Comparison of ENCODE assay signal across 8 mouse cellular contexts in genomic region chrX:94724972-94725569, GRCm38 (mm10). TPM values are rescaled to one million over a fixed set of nuclear protein-coding genes. Genes with fewer than 3 reads are reported as not detected.
DNase-seq lines count a peak whose midpoint lies in the region; ATAC-seq and TF ChIP-seq lines count a peak whose summit lies in the region.
"Not testable (repeated sequence)": the region's sequence is repeated elsewhere in the genome, so short reads cannot be mapped to it uniquely, and the experiment has no call there.

No protein-coding gene starts in this region.

- not testable (repeated sequence) for H3K9ac ChIP-seq in embryonic facial prominence, embryonic 14.5 days (ENCODE audit: low read depth, low read length); lung, embryonic 14.5 days; midbrain, postnatal 0 days (replicated peaks; ENCODE audit: low read length, poor library complexity, severe bottlenecking)
- H3K9ac ChIP-seq in hindbrain, embryonic 14.5 days = 0 out of 2 replicates have a peak overlapping the region, but pooled peaks have one; percentile 39

- TF ChIP-seq CTCF in lung, embryonic 14.5 days (IDR thresholded peaks at IDR 0.05; ENCODE audit: low read depth); midbrain, postnatal 0 days (IDR thresholded peaks at IDR 0.05); thymus, adult 2 months (IDR thresholded peaks at IDR 0.05; ENCODE audit: borderline replicate concordance, control insufficient read depth, extremely low read depth, insufficient read depth, low read length, poor library complexity): not testable (repeated sequence)

- not testable (repeated sequence) for H3K36me3 ChIP-seq in embryonic facial prominence, embryonic 14.5 days (ENCODE audit: control insufficient read depth, insufficient read depth, low read length); hindbrain, embryonic 14.5 days (replicated peaks; ENCODE audit: control insufficient read depth, insufficient read depth); lung, embryonic 14.5 days (ENCODE audit: insufficient read depth); midbrain, postnatal 0 days (ENCODE audit: insufficient read depth, low read length); thymus, adult 2 months (ENCODE audit: control insufficient read depth, insufficient read depth, low read length)

- no CpG with 5 or more reads among the region's 102 CpGs for WGBS in embryonic facial prominence, embryonic 14.5 days
- WGBS in hindbrain, embryonic 14.5 days = 17% methylated on average over 22 of the region's 102 CpGs
- whole genome bisulfite sequencing in lung, embryonic 14.5 days = 13% methylated on average over 4 of the region's 102 CpGs
- 32% methylated on average over 12 of the region's 102 CpGs for WGBS in midbrain, postnatal 0 days
- 45% methylated on average over 28 of the region's 102 CpGs for WGBS in thymus, adult 2 months

- not testable (repeated sequence) for H3K27me3 ChIP-seq in embryonic facial prominence, embryonic 14.5 days (replicated peaks; ENCODE audit: control insufficient read depth, insufficient read depth, low read length); hindbrain, embryonic 14.5 days (ENCODE audit: control insufficient read depth, insufficient read depth, low read length); lung, embryonic 14.5 days (ENCODE audit: insufficient read depth, low read length); midbrain, postnatal 0 days (ENCODE audit: insufficient read depth, low read length); thymus, adult 2 months (ENCODE audit: control insufficient read depth, insufficient read depth, low read length)

- peak; percentile 13 to 39 for DNase-seq in adrenal gland, adult (ENCODE audit: inconsistent age in 2 of 2, low spot score in 1 of 2)
- not testable (repeated sequence) for DNase-seq in embryonic facial prominence, embryonic 14.5 days (ENCODE audit: low spot score); hindbrain, embryonic 14.5 days (ENCODE audit: low spot score); lung, embryonic 14.5 days; midbrain, postnatal 0 days (ENCODE audit: low spot score)
- DNase-seq in heart, adult 11 months = peak; percentile 79
- peak; percentile 9 for DNase-seq in kidney, postnatal 10 days
- peak; percentile 4 for DNase-seq in thymus, adult 2 months

- not testable (repeated sequence) for H3K4me1 ChIP-seq in embryonic facial prominence, embryonic 14.5 days (ENCODE audit: control insufficient read depth, insufficient read depth, low read length); hindbrain, embryonic 14.5 days (replicated peaks; ENCODE audit: control insufficient read depth, insufficient read depth, low read length); lung, embryonic 14.5 days (ENCODE audit: insufficient read depth); midbrain, postnatal 0 days (ENCODE audit: insufficient read depth, low read length); thymus, adult 2 months (replicated peaks; ENCODE audit: control insufficient read depth, insufficient read depth, low read length)

- H3K9me3 ChIP-seq in embryonic facial prominence, embryonic 14.5 days (ENCODE audit: control insufficient read depth, low read length); hindbrain, embryonic 14.5 days (ENCODE audit: control insufficient read depth, low read length); lung, embryonic 14.5 days (ENCODE audit: low read depth, low read length); midbrain, postnatal 0 days (ENCODE audit: low read length): not testable (repeated sequence)

- H3K27ac ChIP-seq in embryonic facial prominence, embryonic 14.5 days (replicated peaks; ENCODE audit: low read depth, low read length); hindbrain, embryonic 14.5 days; lung, embryonic 14.5 days (ENCODE audit: low read depth); midbrain, postnatal 0 days (ENCODE audit: low read depth, low read length); thymus, adult 2 months (ENCODE audit: control insufficient read depth, insufficient read depth, low read length): not testable (repeated sequence)

- H3K4me3 ChIP-seq in embryonic facial prominence, embryonic 14.5 days (ENCODE audit: low read depth, low read length); hindbrain, embryonic 14.5 days (replicated peaks; ENCODE audit: low read length); lung, embryonic 14.5 days (ENCODE audit: low read depth, low read length); midbrain, postnatal 0 days (ENCODE audit: low read depth, low read length); thymus, adult 2 months (ENCODE audit: control insufficient read depth, insufficient read depth, low read length): not testable (repeated sequence)

- H3K4me2 ChIP-seq in embryonic facial prominence, embryonic 14.5 days (ENCODE audit: low read depth, low read length); hindbrain, embryonic 14.5 days (replicated peaks); lung, embryonic 14.5 days; midbrain, postnatal 0 days (ENCODE audit: low read depth, low read length, poor library complexity, severe bottlenecking): not testable (repeated sequence)

- TF ChIP-seq POLR2A in thymus, adult 2 months (IDR thresholded peaks at IDR 0.05; ENCODE audit: control insufficient read depth, extremely low read depth, insufficient read depth, low read length, poor library complexity) = not testable (repeated sequence)

- ATAC-seq in embryonic facial prominence, embryonic 14.5 days (ENCODE audit: low read depth) = peak; percentile 86
- peak; percentile 83 for ATAC-seq in hindbrain, embryonic 14.5 days (ENCODE audit: low FRiP score)
- ATAC-seq in lung, embryonic 14.5 days (ENCODE audit: insufficient read depth) = peak; percentile 71
- ATAC-seq in midbrain, postnatal 0 days (ENCODE audit: low FRiP score) = peak; percentile 67

RNA-seq across cellular contexts. Expression of gene Zxdb, which starts 0.7 kb away (rescaled TPM):
- 2.7 and 2.8 TPM in 2 replicates for polyA plus RNA-seq in embryonic facial prominence, embryonic 14.5 days (2014; fragmentation: Nextera tagmentation; extraction: Ambion mirVana)
- 3.5 and 3.6 TPM in 2 replicates for polyA plus RNA-seq in hindbrain, embryonic 14.5 days (2014; fragmentation: Nextera tagmentation; extraction: Ambion mirVana)
- 2.4 and 2.9 TPM in 2 replicates for polyA plus RNA-seq in lung, embryonic 14.5 days (2014; fragmentation: Nextera tagmentation; extraction: Ambion mirVana)
- 24.5 and 32.2 TPM in 2 replicates for total RNA-seq in midbrain, postnatal 0 days (2014; rRNA removed)
- polyA plus RNA-seq in midbrain, postnatal 0 days (2015; fragmentation: Nextera tagmentation; extraction: Ambion mirVana) = 1.5 and 1.7 TPM in 2 replicates
- 3.7 and 4.1 TPM in 2 replicates for polyA plus RNA-seq in thymus, adult 2 months (2012; rRNA removed)
